Mouse (Mus musculus) mature B cell (primary cell): ENCODE measurements around the gene Csmd2.

Experiments
- in situ Hi-C: fragments of 300-500 bp; cut with MboI; formaldehyde crosslinking; loops from 2 replicates; pipeline ENCODE4 v1.14.3; 2019

Csmd2 gene

DNA sequence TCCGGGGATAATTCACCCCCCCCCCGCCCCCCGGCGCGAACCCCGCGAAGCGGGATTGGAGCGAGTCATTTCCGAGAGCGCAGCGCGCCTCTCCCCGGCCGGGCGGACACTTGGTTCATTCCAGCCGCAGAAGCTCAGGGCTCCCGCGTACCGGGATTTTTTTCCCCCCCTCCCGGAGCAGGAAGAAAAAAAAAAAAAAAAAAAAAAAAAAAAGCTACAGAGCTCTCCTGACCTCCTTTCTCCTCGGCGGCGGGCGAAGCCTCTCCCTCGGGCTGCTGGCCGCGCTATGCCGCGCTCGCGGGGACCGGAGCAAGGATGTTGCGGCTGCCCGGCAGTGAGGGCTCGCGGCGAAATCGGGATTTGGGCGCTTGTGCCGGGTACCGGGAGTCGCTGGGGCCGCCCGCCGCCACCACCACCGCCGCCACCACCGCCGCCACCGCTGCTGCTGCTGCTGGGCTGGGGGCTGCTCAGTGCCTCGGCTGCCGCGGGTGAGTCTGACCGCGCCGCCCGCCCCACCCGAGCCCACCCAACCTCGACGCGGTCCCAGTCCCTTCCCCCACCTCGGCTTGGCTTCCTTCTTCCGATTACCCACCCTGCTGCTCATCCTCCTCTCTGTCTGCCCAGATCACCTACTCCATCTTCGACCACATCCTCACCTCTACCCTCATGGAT, at the start of gene Csmd2:
Csmd2 (plus strand) TSS at position 74 of the 672 bp plus-strand sequence.
- in situ Hi-C loops: no loop called here

GRCm38 (mm10) chr4:127947696-127948095, 40.0 kb upstream of the Csmd2 start:
- in situ Hi-C loops: no loop called here

GRCm38 (mm10) chr4:127953006-127953710, 34.5 kb upstream of the Csmd2 start:
- in situ Hi-C loops: no loop called here

GRCm38 (mm10) chr4:127969101-127969500, 18.6 kb upstream of the Csmd2 start:
- in situ Hi-C loops: no loop called here

GRCm38 (mm10) chr4:127970018-127970421, 17.6 kb upstream of the Csmd2 start:
- in situ Hi-C loops: no loop called here

GRCm38 (mm10) chr4:127970901-127971868, 16.5 kb upstream of the Csmd2 start, which contains the start of gene CK137956:
Gene CK137956 (minus strand): TSS chr4:127970951.
- in situ Hi-C loops: no loop called here

DNA sequence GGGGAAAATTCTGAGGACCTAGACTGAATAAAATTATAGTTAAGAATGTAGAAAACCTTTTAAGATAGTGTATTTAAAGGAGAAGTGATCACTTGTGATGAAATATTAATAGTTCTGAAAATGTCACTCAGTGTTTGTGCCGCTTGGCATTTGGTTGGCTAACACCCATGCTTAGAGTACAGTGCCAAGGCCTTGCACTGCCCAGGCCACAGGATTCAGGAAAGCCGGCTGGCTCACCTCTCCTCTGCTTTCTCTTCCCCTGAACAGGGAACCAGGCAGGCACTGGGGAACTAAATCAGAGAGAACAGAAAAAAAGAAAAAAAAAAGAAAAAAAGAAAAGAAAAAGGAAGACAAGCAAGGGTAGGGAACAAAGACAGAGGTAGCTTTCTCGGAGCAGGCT, 14.7 kb upstream of the Csmd2 start:
- in situ Hi-C loops: no loop called here

DNA sequence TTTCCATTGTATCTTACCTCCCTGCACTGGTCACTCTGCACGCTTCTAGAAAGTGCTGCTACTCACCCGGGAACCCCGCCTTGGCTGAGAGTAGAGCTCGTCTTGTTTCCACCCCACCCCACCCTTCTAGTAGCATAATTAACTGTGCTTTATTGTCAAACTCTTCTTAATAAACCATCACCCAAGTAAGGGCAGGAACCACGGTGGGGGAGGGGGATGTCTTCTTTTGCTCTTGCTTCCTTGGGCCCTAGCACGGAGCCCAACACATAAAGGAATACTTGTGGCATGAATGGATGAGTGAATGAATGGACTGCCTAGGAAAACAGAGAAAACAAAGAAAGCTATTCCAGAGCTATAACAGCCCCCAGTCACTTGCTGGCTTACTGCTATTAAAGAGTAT, 6.5 kb upstream of the Csmd2 start:
- in situ Hi-C loops: no loop called here

DNA sequence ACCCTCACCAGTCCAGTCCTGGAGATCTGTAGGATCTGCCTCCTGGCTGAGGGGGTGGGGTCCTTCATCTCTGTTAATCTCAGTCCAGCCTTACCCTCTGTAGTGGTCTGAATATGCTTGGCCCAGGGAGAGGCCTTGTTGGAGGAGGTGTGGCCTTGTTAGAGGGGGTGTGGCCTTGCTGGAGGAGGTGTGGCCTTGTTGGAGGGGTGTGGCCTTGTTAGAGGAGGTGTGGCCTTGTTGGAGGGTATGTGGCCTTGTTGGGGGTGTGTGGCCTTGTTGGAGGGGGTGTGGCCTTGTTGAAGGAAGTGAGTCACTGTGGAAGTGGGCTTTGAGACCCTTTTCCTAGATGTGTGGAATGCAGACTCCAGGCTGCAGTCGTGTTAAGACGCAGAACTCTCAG, 3.2 kb upstream of the Csmd2 start:
- in situ Hi-C loops: no loop called here

- in situ Hi-C loops: no loop called here
Measured at GRCm38 (mm10) chr4:127985874-127986273, 1.8 kb upstream of the Csmd2 start.

- in situ Hi-C loops: no loop called here
Measured at GRCm38 (mm10) chr4:127986491-127987075, 1.1 kb upstream of the Csmd2 start.

- in situ Hi-C loops: no loop called here
Measured at GRCm38 (mm10) chr4:127987270-127987669, 387 bp upstream of the Csmd2 start.

DNA sequence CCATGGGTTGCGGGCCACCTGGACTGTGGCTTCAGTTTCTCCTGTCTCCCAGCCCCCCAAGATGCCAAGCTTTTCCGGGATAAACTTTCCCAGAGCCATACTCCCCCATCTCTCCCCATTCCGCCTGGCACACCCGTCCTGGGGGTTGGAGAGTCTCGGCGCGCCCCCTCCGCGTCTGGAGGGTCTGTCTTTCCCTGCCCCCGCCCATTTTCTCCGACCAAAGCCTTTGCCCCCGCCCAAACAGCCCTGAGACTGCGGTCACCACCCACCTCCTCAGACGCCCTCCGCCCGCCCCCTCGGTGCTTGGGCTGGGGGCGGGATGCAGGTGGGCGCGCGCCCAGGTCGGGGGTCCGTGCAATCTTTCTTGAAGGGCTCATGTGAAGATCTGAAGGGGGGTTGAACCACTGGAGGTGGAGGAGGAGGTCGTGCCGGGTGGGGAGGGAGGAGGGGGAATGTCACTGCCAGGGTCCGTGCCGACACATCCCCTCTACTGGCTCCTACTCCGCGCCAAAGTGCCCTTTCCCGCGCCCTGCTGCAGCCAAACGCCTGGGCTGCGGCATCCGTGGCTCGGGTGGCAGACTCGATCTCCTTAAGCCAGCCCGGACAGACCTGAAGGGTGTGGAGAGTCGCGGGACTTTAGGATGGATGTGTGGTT, 996 bp downstream of the Csmd2 start:
- in situ Hi-C loops: no loop called here

GRCm38 (mm10) chr4:127989347-127989995, 1.8 kb downstream of the Csmd2 start:
- in situ Hi-C loops: no loop called here

GRCm38 (mm10) chr4:127999281-127999680, 11.6 kb downstream of the Csmd2 start:
- in situ Hi-C loops: no loop called here

GRCm38 (mm10) chr4:128002638-128003101, 15.0 kb downstream of the Csmd2 start:
- in situ Hi-C loops: no loop called here

DNA sequence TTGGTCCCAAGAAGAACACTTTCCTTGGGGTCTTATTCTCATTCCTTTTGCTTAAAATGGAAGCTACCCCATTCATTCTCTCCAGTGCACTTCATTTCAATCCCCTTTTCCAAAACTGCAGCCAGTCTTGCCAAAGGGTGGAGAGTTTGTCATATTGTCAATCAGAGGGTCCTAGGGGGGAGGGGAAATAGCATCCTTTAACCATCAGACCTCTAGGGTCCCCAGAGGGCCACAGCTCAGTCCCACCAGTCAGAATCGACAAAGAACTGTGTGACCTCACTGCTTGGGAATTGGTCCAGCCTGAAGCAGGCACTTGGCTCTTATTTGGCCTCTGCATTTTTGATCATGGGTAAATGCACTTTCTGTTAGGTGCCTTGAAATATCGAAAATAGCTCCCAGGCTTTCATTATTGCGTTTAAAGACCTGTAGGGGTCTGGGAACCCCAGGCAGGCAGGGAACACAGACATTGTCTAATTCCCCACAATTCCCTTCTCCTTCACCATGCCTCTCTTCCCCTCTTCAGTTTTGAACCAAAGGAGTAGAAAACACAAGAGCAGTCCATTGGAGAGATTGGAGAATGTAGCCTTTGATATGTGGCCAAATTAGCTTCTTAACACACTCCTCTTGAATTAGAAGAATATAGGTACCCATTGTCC, 17.3 kb downstream of the Csmd2 start:
- in situ Hi-C loops: no loop called here

DNA sequence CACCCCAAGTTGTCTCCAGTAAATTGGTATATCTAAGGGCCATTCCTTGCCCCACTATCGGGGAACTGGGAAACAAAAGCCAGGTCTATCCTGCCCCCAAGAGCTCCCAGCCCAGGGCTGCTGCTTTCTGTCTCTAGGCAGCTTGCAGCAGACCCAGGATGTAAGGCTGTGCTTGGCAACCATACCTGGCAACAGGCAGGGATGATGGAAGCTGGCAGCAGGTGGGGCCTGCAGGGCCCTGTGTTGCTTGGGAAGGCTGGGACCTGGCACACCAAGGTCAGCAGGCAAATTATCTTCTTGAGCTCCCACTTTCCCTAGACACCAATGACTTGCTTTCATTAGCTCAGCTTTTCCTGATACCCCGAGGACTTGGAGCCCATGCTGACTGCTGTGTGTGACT, 31.8 kb downstream of the Csmd2 start:
- in situ Hi-C loops: no loop called here

DNA sequence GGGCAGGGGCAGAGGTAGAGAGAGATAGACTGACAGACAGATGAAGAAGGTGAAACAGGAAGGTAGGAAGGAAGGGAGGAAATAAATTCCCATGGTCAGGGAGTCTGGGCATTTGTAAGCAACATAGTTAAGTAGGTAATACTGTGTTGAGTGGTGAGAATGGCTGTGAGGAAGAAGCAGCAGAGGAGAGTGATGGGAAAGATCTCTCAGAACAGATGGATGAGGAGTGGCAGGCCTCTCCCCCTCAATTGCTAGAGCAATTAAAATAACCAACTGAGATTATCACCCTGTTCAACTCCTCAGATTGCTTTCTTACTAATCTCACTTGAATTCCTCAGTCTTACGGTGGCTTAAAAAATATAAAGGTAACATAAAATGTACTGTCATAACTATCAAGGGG, 40.6 kb downstream of the Csmd2 start:
- in situ Hi-C loops: no loop called here

DNA sequence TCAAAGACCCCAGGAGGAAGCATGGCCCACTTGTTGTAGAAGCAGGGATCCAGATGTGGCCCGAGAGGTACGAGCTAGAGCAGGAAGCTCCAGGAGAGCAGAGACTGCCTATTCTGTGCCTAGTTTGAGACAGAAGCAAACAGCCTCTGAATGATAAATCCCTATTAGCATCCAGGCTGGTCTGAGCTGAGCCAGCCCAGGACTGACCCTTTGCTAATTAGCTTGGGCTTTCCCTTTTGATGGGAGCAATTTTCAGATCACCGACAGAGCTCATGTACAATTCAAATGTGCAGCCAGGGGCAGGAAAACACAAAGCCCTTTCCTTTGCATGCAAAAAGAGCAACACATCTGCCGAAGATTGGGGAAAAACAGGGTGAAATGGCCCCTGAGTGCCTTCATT, 54.2 kb downstream of the Csmd2 start:
- in situ Hi-C loops: no loop called here
